Mouse (Mus musculus): ENCODE data around the gene Galr3.
"Not testable (repeated sequence)": the region's sequence is repeated elsewhere in the genome, so short reads cannot be mapped to it uniquely, and the experiment has no call there.

Gene Galr3

GRCm38 (mm10) chr15:79041585-79041984 is at the start of gene Galr3:
Gene Galr3, plus strand, starts transcription at chr15:79041885.
- DNase-seq = no peak

GRCm38 (mm10) chr15:78992235-78992634 is 49.5 kb upstream of the Galr3 start:
- DNase-seq = no peak

- no peak for DNase-seq
Observed at GRCm38 (mm10) chr15:78992925-78993324, 48.8 kb upstream of the Galr3 start.

- DNase-seq = no peak
Observed at GRCm38 (mm10) chr15:78995916-78996315, 45.8 kb upstream of the Galr3 start.

GRCm38 (mm10) chr15:78996663-78997062 is 45.0 kb upstream of the Galr3 start:
- DNase-seq = peak; percentile 64

- no peak for DNase-seq
Observed at GRCm38 (mm10) chr15:78998348-78998747, 43.3 kb upstream of the Galr3 start.

- DNase-seq = peak; percentile 37
Observed at GRCm38 (mm10) chr15:78999586-78999985, 42.1 kb upstream of the Galr3 start.

- DNase-seq = peak; percentile 33
Observed at GRCm38 (mm10) chr15:79000357-79000791, 41.3 kb upstream of the Galr3 start.

GRCm38 (mm10) chr15:79001559-79001958 is 40.1 kb upstream of the Galr3 start:
- no peak for DNase-seq

GRCm38 (mm10) chr15:79002036-79002435 is 39.6 kb upstream of the Galr3 start:
- DNase-seq = no peak

- DNase-seq = no peak
Observed at GRCm38 (mm10) chr15:79003079-79003478, 38.6 kb upstream of the Galr3 start.

- no peak for DNase-seq
Observed at GRCm38 (mm10) chr15:79005581-79005980, 36.1 kb upstream of the Galr3 start.

- DNase-seq = peak; percentile 30
Observed at GRCm38 (mm10) chr15:79006638-79007037, 35.0 kb upstream of the Galr3 start.

- DNase-seq = no peak
Observed at GRCm38 (mm10) chr15:79007059-79007458, 34.6 kb upstream of the Galr3 start.

- DNase-seq = not testable (repeated sequence)
Observed at GRCm38 (mm10) chr15:79007836-79008235, 33.8 kb upstream of the Galr3 start.

GRCm38 (mm10) chr15:79009734-79010133 is 32.0 kb upstream of the Galr3 start:
- DNase-seq = no peak

- DNase-seq = no peak
Observed at GRCm38 (mm10) chr15:79011550-79011949, 30.1 kb upstream of the Galr3 start.

GRCm38 (mm10) chr15:79013382-79013781 is 28.3 kb upstream of the Galr3 start:
- DNase-seq = no peak

GRCm38 (mm10) chr15:79018191-79018590 is 23.5 kb upstream of the Galr3 start:
- DNase-seq = no peak

- no peak for DNase-seq
Observed at GRCm38 (mm10) chr15:79018886-79019285, 22.8 kb upstream of the Galr3 start.

- DNase-seq = no peak
Observed at GRCm38 (mm10) chr15:79022671-79023230, 18.9 kb upstream of the Galr3 start.

- DNase-seq = no peak
Observed at GRCm38 (mm10) chr15:79023366-79023765, 18.3 kb upstream of the Galr3 start.

GRCm38 (mm10) chr15:79025687-79026308 is 15.9 kb upstream of the Galr3 start:
- no peak for DNase-seq

- no peak for DNase-seq
Observed at GRCm38 (mm10) chr15:79026511-79027290, 15.0 kb upstream of the Galr3 start.
